Mouse (Mus musculus) liver, embryonic 14.5 days (tissue): Measurements from ENCODE around the gene 5730522E02Rik. TPM values are rescaled to one million over a fixed set of nuclear protein-coding genes. Genes with fewer than 3 reads are reported as not detected.

ENCODE experiments used
- ATAC-seq: fragments of 200-750 bp; cut with Nextera tagmentation; 2 replicates; pipeline ENCODE4 v1.8.0; 2017; ENCODE audit warnings: moderate number of reproducible peaks, mild to moderate bottlenecking, moderate library complexity; ENCODE audit not compliant: insufficient read depth
- DNase-seq, 3 experiments: peaks; one replicate each; pipeline ENCODE4 v3.0.0-alpha.2; 2012 to 2013; ENCODE audit warnings: low read depth in 3 of 3, low spot score in 3 of 3
- H3K27ac ChIP-seq: fragments of 300-500 bp; sonication (generic); 2 replicates; pipeline ENCODE4 v1.5.1; 2014; ENCODE audit warnings: moderate library complexity, mild to moderate bottlenecking, control low read depth, inconsistent platforms
- H3K27me3 ChIP-seq: fragments of 300-500 bp; sonication (generic); 2 replicates; pipeline ENCODE4 v1.6.1; 2014; ENCODE audit warnings: mild to moderate bottlenecking, low read length, moderate library complexity; ENCODE audit not compliant: control insufficient read depth, insufficient read depth
- H3K36me3 ChIP-seq: fragments of 300-500 bp; sonication (generic); replicated peaks from 2 replicates; pipeline ENCODE4 v1.6.1; 2014; ENCODE audit warnings: low read depth; ENCODE audit not compliant: control insufficient read depth, insufficient read depth
- H3K4me1 ChIP-seq, 2 experiments: fragments of 200-500 bp in 1 of 2; fragments of 300-500 bp in 1 of 2; sonication (generic) in 1 of 2; replicated peaks; 2 replicates each; pipeline ENCODE4 v1.6.1; 2012 to 2014; ENCODE audit warnings: antibody characterized with exemption in 1 of 2, inconsistent platforms in 1 of 2, low read length in 1 of 2; ENCODE audit not compliant: control insufficient read depth in 2 of 2, insufficient read depth in 2 of 2
- H3K4me2 ChIP-seq: fragments of 300-500 bp; sonication (generic); 2 replicates; pipeline ENCODE4 v1.6.1; 2014; ENCODE audit warnings: low read depth, mild to moderate bottlenecking, control low read depth, moderate library complexity
- H3K4me3 ChIP-seq, 2 experiments: fragments of 200-500 bp in 1 of 2; fragments of 300-500 bp in 1 of 2; sonication (generic) in 1 of 2; 2 replicates each; pipeline ENCODE4 v1.5.1; 2012 to 2014; ENCODE audit warnings: low read depth in 2 of 2, low read length in 2 of 2, mild to moderate bottlenecking in 2 of 2, control low read depth in 1 of 2, inconsistent platforms in 1 of 2, moderate library complexity in 1 of 2; ENCODE audit not compliant: insufficient read depth in 1 of 2
- H3K9ac ChIP-seq: fragments of 300-500 bp; sonication (generic); replicated peaks from 2 replicates; pipeline ENCODE4 v1.6.1; 2014; ENCODE audit warnings: mild to moderate bottlenecking, control low read depth, moderate library complexity
- H3K9me3 ChIP-seq: fragments of 300-500 bp; sonication (generic); 2 replicates; pipeline ENCODE4 v1.6.1; 2016; ENCODE audit warnings: low read length, mixed read lengths; ENCODE audit not compliant: control insufficient read depth
- CTCF ChIP-seq: IDR thresholded peaks from 2 replicates; pipeline ENCODE4 v1.5.1; 2016; ENCODE audit warnings: antibody characterized with exemption, low read depth, control low read depth
- EP300 ChIP-seq: IDR thresholded peaks from 2 replicates; pipeline ENCODE4 v1.6.1; 2016; ENCODE audit warnings: antibody characterized with exemption, low read depth
- WGBS: fragments of 180-500 bp; shearing (Covaris S2); extraction: QIAGEN DNeasy Blood & Tissue Kit; methylation state at CpG from one replicate; pipeline ENCODE4 v1.1.7; 2014; ENCODE audit not compliant: insufficient replicate concordance; 5-methylcytosine and 5-hydroxymethylcytosine counted together
- polyA plus RNA-seq, 2 experiments: library from polyadenylated mRNA; depleted of rRNA in 1 of 2; stranded (reverse) in 1 of 2; unstranded in 1 of 2; fragments of >200 nt; fragmentation: Nextera tagmentation in 1 of 2; extraction: Ambion mirVana in 1 of 2; gene quantifications; 2 replicates each; pipeline versions ENCODE4 v1.2.1 to v1.2.3; 2012 to 2014

The 5730522E02Rik gene
- polyA plus RNA-seq, 2 experiments, result 0.10 to 0.25 TPM

GRCm38 (mm10) chr11:25772231-25772630, 438.3 kb downstream of the 5730522E02Rik start:
- H3K4me1 ChIP-seq, result no peaks in the 10 kb centered on the region
- no peaks in the 10 kb centered on the region for H3K27me3 ChIP-seq
- DNase-seq (no peak), ATAC-seq (no peak)
- H3K4me3 ChIP-seq, result no peak overlapping the region
- no peaks in the 10 kb centered on the region for H3K36me3 ChIP-seq
- no peak overlapping the region for H3K4me2 ChIP-seq
- H3K9ac ChIP-seq, result no peak overlapping the region
- no peak for TF ChIP-seq CTCF
- TF ChIP-seq EP300, result no peak
- no peaks in the 10 kb centered on the region for H3K9me3 ChIP-seq
- WGBS, result 31% methylated on average over 1 of the region's 1 CpGs
- no peak overlapping the region for H3K27ac ChIP-seq

GRCm38 (mm10) chr11:25770991-25771568, 439.5 kb downstream of the 5730522E02Rik start:
- H3K4me2 ChIP-seq, result no peak overlapping the region
- WGBS, result 58% methylated on average over 3 of the region's 3 CpGs
- TF ChIP-seq CTCF (no peak), EP300 (no peak)
- DNase-seq, result no peak
- no peaks in the 10 kb centered on the region for H3K27me3 ChIP-seq
- H3K4me3 ChIP-seq, result no peak overlapping the region
- no peaks in the 10 kb centered on the region for H3K4me1 ChIP-seq
- no peak overlapping the region for H3K9ac ChIP-seq
- H3K9me3 ChIP-seq, result no peaks in the 10 kb centered on the region
- H3K27ac ChIP-seq, result no peak overlapping the region
- H3K36me3 ChIP-seq, result no peaks in the 10 kb centered on the region
- no peak for ATAC-seq

- DNase-seq (no peak), ATAC-seq (no peak)
- Histone ChIP-seq H3K9ac (no peak overlapping the region), H3K27me3 (no peaks in the 10 kb centered on the region), H3K27ac (no peak overlapping the region), H3K4me3 (no peak overlapping the region), H3K4me2 (no peak overlapping the region), H3K9me3 (no peaks in the 10 kb centered on the region), H3K36me3 (no peaks in the 10 kb centered on the region), H3K4me1 (no peaks in the 10 kb centered on the region)
- WGBS, result 44% methylated on average over 5 of the region's 5 CpGs
- TF ChIP-seq EP300 (no peak), CTCF (no peak)
Measured at GRCm38 (mm10) chr11:25767584-25768333, 442.8 kb downstream of the 5730522E02Rik start.

- Histone ChIP-seq H3K4me1 (no peaks in the 10 kb centered on the region), H3K36me3 (no peaks in the 10 kb centered on the region), H3K9me3 (no peaks in the 10 kb centered on the region), H3K4me2 (no peak overlapping the region), H3K9ac (no peak overlapping the region), H3K27ac (no peak overlapping the region), H3K4me3 (no peak overlapping the region), H3K27me3 (no peaks in the 10 kb centered on the region)
- DNase-seq (no peak), ATAC-seq (no peak)
- TF ChIP-seq CTCF (no peak), EP300 (no peak)
- WGBS, result 57% methylated on average over 7 of the region's 7 CpGs
Measured at GRCm38 (mm10) chr11:25753156-25753899, 457.2 kb downstream of the 5730522E02Rik start.

GRCm38 (mm10) chr11:25752418-25752817, 458.1 kb downstream of the 5730522E02Rik start:
- ATAC-seq, result no peak
- no peak overlapping the region for H3K27ac ChIP-seq

More at GRCm38 (mm10) chr11:25752418-25752817, 458.1 kb downstream of the 5730522E02Rik start:
- H3K4me2 ChIP-seq, result no peak overlapping the region
- H3K9me3 ChIP-seq, result no peaks in the 10 kb centered on the region
- 84% methylated on average over 3 of the region's 3 CpGs for WGBS
- H3K4me3 ChIP-seq, result no peak overlapping the region
- no peak overlapping the region for H3K9ac ChIP-seq
- TF ChIP-seq EP300, result no peak
- no peak for TF ChIP-seq CTCF
- H3K36me3 ChIP-seq, result no peaks in the 10 kb centered on the region
- H3K4me1 ChIP-seq, result no peaks in the 10 kb centered on the region
- no peaks in the 10 kb centered on the region for H3K27me3 ChIP-seq
- no peak for DNase-seq
